ENCODE assay signal across 13 mouse cellular contexts in the genomic region with DNA sequence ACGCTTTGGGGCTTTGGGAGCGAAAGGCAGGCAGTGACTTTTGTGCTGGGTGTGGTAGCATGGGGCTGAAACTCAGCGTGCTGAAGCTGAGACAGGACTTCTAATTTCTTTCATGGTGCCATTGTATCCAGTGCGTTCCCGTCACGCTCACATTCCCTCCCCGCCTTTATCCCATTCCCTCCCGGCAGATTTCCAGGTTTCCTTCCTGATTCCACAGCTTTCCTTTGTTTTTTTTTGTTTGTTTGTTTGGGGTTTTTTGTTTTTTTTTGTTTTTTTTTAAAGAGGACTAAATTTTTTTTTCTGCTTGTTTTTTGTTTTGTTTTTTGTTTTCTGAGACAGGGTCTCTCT. TPM values are rescaled to one million over a fixed set of nuclear protein-coding genes. Genes with fewer than 3 reads are reported as not detected.
DNase-seq lines count a peak whose midpoint lies in the region; ATAC-seq and TF ChIP-seq lines count a peak whose summit lies in the region.
"Had no signal": no experiment of that assay in that cellular context is flagged by ENCODE, and none has a peak within 500 bp of the region (broad histone marks: within the 10 kb centered on the region; RNA-seq: fewer than 3 reads in every experiment).

No protein-coding gene starts in this region.

- H3K9me3 ChIP-seq in embryonic facial prominence, embryonic 15.5 days (replicated peaks) = no peaks in the 10 kb centered on the region
- H3K9me3 ChIP-seq in kidney, embryonic 16.5 days (ENCODE audit: low read length) = peaks cover 9% of the 10 kb centered on the region

- WGBS in embryonic facial prominence, embryonic 15.5 days = 45% methylated on average over 8 of the region's 8 CpGs
- WGBS in kidney, embryonic 16.5 days = 43% methylated on average over 8 of the region's 8 CpGs

- no peak for ATAC-seq in embryonic facial prominence, embryonic 15.5 days (ENCODE audit: insufficient number of reproducible peaks, low FRiP score, low TSS enrichment, low read depth)
- ATAC-seq in kidney, embryonic 16.5 days (ENCODE audit: low FRiP score, low TSS enrichment) = no peak

- peaks cover 17% of the 10 kb centered on the region; the same call in 1 of the 2 replicates for H3K4me1 ChIP-seq in embryonic facial prominence, embryonic 15.5 days
- H3K4me1 ChIP-seq in kidney, embryonic 16.5 days (ENCODE audit: insufficient read depth, low read length) = peaks cover 48% of the 10 kb centered on the region

- H3K9ac ChIP-seq in embryonic facial prominence, embryonic 15.5 days = no peak overlapping the region
- 0 out of 2 replicates have a peak overlapping the region, but pooled peaks have one; percentile 12 for H3K9ac ChIP-seq in kidney, embryonic 16.5 days (replicated peaks; ENCODE audit: low read length)
- H3K9ac ChIP-seq: limb, embryonic 12.5 days had no signal

- peaks cover 18% of the 10 kb centered on the region for H3K27me3 ChIP-seq in embryonic facial prominence, embryonic 15.5 days
- no peaks in the 10 kb centered on the region for H3K27me3 ChIP-seq in kidney, embryonic 16.5 days (ENCODE audit: insufficient read depth, low read length)

- H3K36me3 ChIP-seq in embryonic facial prominence, embryonic 15.5 days = no peaks in the 10 kb centered on the region
- H3K36me3 ChIP-seq in kidney, embryonic 16.5 days (ENCODE audit: insufficient read depth, low read length) = peaks cover 16% of the 10 kb centered on the region; the same call in 1 of the 2 replicates
- H3K36me3 ChIP-seq: limb, embryonic 12.5 days had no signal

- no peak for TF ChIP-seq CTCF in layer of hippocampus, adult 2 months (conservative IDR thresholded peaks at IDR 0.05)

- H3K27ac ChIP-seq in layer of hippocampus, adult 2 months = 0 out of 2 replicates have a peak overlapping the region, but pooled peaks have one; percentile 36
- 0 out of 2 replicates have a peak overlapping the region, but pooled peaks have one; percentile 48 for H3K27ac ChIP-seq in embryonic facial prominence, embryonic 15.5 days (replicated peaks)
- H3K27ac ChIP-seq in kidney, embryonic 16.5 days (ENCODE audit: low read length) = peak overlapping the region; percentile 89
- H3K27ac ChIP-seq: limb, embryonic 12.5 days had no signal

- no peak for DNase-seq in layer of hippocampus, adult 2 months (ENCODE audit: low spot score in 2 of 2)
- no peak for DNase-seq in layer of hippocampus, postnatal 36 days
- DNase-seq in lung, postnatal 10 days = peak; percentile 50
- DNase-seq in adrenal gland, adult 18-20 months (ENCODE audit: low spot score in 2 of 2) = no peak
- DNase-seq in adrenal gland, postnatal 4 days (ENCODE audit: low spot score in 2 of 2) = no peak
- no peak for DNase-seq in left cerebral cortex, adult 8-10 months (ENCODE audit: low spot score in 2 of 2)
- DNase-seq: cerebellum, adult 2 months; gastrocnemius, postnatal 10 days; thymus, postnatal 36 days had no signal

- no peak overlapping the region for H3K4me2 ChIP-seq in embryonic facial prominence, embryonic 15.5 days (replicated peaks)
- peak overlapping the region; percentile 77 for H3K4me2 ChIP-seq in kidney, embryonic 16.5 days (replicated peaks; ENCODE audit: low read depth, low read length)
- H3K4me2 ChIP-seq: limb, embryonic 12.5 days had no signal

- no peak overlapping the region for H3K4me3 ChIP-seq in layer of hippocampus, adult 2 months
- no peak overlapping the region for H3K4me3 ChIP-seq in embryonic facial prominence, embryonic 15.5 days (replicated peaks)
- peak overlapping the region; percentile 3; the same call in 1 of the 2 replicates for H3K4me3 ChIP-seq in kidney, embryonic 16.5 days (ENCODE audit: low read length)
- H3K4me3 ChIP-seq: erythroblast, embryonic 14.5 days; limb, embryonic 12.5 days had no signal

RNA-seq across cellular contexts. Expression of gene F11r, which starts 5.1 kb away (rescaled TPM):
- 1 to 10 TPM; 5.7 to 6.9 TPM for total RNA-seq in layer of hippocampus, adult 2 months (2021)
- 1 to 10 TPM; 5.0 to 6.6 TPM for total RNA-seq in layer of hippocampus, postnatal 36 days (2021)
- polyA plus RNA-seq in embryonic facial prominence, embryonic 15.5 days (2015; fragmentation: Nextera tagmentation; extraction: Ambion mirVana) = 66.5 and 73.3 TPM in 2 replicates
- polyA plus RNA-seq in kidney, embryonic 16.5 days (2015; fragmentation: Nextera tagmentation; extraction: Ambion mirVana) = 156 and 167 TPM in 2 replicates
- 10 to 100 TPM; 29.3 to 36.4 TPM for total RNA-seq in adrenal gland, adult 18-20 months (2021)
- 10 to 100 TPM; 43.0 to 47.0 TPM for total RNA-seq in adrenal gland, postnatal 4 days (2021)
- 10 to 100 TPM in 2 of 4 experiments, 1 to 10 TPM in 2; 7.7 to 10.3 (median 9.1) TPM for total RNA-seq in left cerebral cortex, adult 8-10 months (2022)
- polyA plus RNA-seq: erythroblast, embryonic 14.5 days had no signal

RNA-seq across cellular contexts. Expression of gene Tstd1, which starts 23.7 kb away (rescaled TPM):
- 1 to 10 TPM; 4.1 to 5.6 TPM for total RNA-seq in layer of hippocampus, adult 2 months (2021)
- total RNA-seq in layer of hippocampus, postnatal 36 days (2021) = 1 to 10 TPM; 4.1 to 5.9 TPM
- 8.1 and 11.8 TPM in 2 replicates for polyA plus RNA-seq in embryonic facial prominence, embryonic 15.5 days (2015; fragmentation: Nextera tagmentation; extraction: Ambion mirVana)
- polyA plus RNA-seq in kidney, embryonic 16.5 days (2015; fragmentation: Nextera tagmentation; extraction: Ambion mirVana) = 6.6 and 7.0 TPM in 2 replicates
- 1 to 10 TPM; 3.1 to 4.0 TPM for total RNA-seq in adrenal gland, adult 18-20 months (2021)
- 10 to 100 TPM in 1 of 2 experiments, 1 to 10 TPM in 1; 6.3 to 15.1 TPM for total RNA-seq in adrenal gland, postnatal 4 days (2021)
- total RNA-seq in left cerebral cortex, adult 8-10 months (2022) = 1 to 10 TPM; 1.5 to 3.2 (median 2.4) TPM
- polyA plus RNA-seq: erythroblast, embryonic 14.5 days had no signal

RNA-seq across cellular contexts. Expression of gene Usf1, which starts 31.3 kb away (rescaled TPM):
- 100 to 1,000 TPM; 126 to 128 TPM for total RNA-seq in layer of hippocampus, adult 2 months (2021)
- 100 to 1,000 TPM; 114 to 132 TPM for total RNA-seq in layer of hippocampus, postnatal 36 days (2021)
- 74.6 and 85.2 TPM in 2 replicates for polyA plus RNA-seq in embryonic facial prominence, embryonic 15.5 days (2015; fragmentation: Nextera tagmentation; extraction: Ambion mirVana)
- 84.8 and 90.9 TPM in 2 replicates for polyA plus RNA-seq in kidney, embryonic 16.5 days (2015; fragmentation: Nextera tagmentation; extraction: Ambion mirVana)
- total RNA-seq in adrenal gland, adult 18-20 months (2021) = 10 to 100 TPM; 51.7 to 53.5 TPM
- 10 to 100 TPM; 81.4 to 84.8 TPM for total RNA-seq in adrenal gland, postnatal 4 days (2021)
- 100 to 1,000 TPM in 1 of 4 experiments, 10 to 100 TPM in 3; 89.5 to 102 (median 96.9) TPM for total RNA-seq in left cerebral cortex, adult 8-10 months (2022)

RNA-seq across cellular contexts. Expression of gene Arhgap30, which starts 53.6 kb away (rescaled TPM):
- total RNA-seq in layer of hippocampus, adult 2 months (2021) = 1 to 10 TPM; 1.9 to 2.2 TPM
- total RNA-seq in layer of hippocampus, postnatal 36 days (2021) = 1 to 10 TPM; 2.0 to 2.1 TPM
- 2.6 and 3.1 TPM in 2 replicates for polyA plus RNA-seq in embryonic facial prominence, embryonic 15.5 days (2015; fragmentation: Nextera tagmentation; extraction: Ambion mirVana)
- polyA plus RNA-seq in kidney, embryonic 16.5 days (2015; fragmentation: Nextera tagmentation; extraction: Ambion mirVana) = 1.1 and 1.6 TPM in 2 replicates
- total RNA-seq in adrenal gland, adult 18-20 months (2021) = 1 to 10 TPM; 3.6 to 6.8 TPM
- 1 to 10 TPM; 3.2 to 4.7 TPM for total RNA-seq in adrenal gland, postnatal 4 days (2021)
- total RNA-seq in left cerebral cortex, adult 8-10 months (2022) = 1 to 10 TPM; 2.1 to 5.5 (median 3.0) TPM

Comparison
In these comparisons a context has a peak if more than half of its experiments do, and no peak if none do; other contexts are left out.
1. H3K27ac ChIP-seq: peak in every context shown above with its lines; median percentile 89 in kidney, embryonic 16.5 days; 48 in embryonic facial prominence, embryonic 15.5 days; 36 in layer of hippocampus, adult 2 months.